7 mouse cellular contexts compared by ENCODE assay signal in genomic region chr11:108426086-108426485, GRCm38 (mm10). TPM values are rescaled to one million over a fixed set of nuclear protein-coding genes. Genes with fewer than 3 reads are reported as not detected.
DNase-seq lines count a peak whose midpoint lies in the region; ATAC-seq and TF ChIP-seq lines count a peak whose summit lies in the region.

No protein-coding gene starts in this region.

- peak overlapping the region; percentile 95 for H3K4me2 ChIP-seq in liver, embryonic 11.5 days
- H3K4me2 ChIP-seq in liver, postnatal 0 days (ENCODE audit: low read depth, low read length), result no peak overlapping the region
- H3K4me2 ChIP-seq in forebrain, embryonic 13.5 days, result peak overlapping the region; percentile 75
- H3K4me2 ChIP-seq in intestine, embryonic 16.5 days (ENCODE audit: low read depth, low read length), result peak overlapping the region; percentile 90; the same call in 1 of the 2 replicates
- peak overlapping the region; percentile 47; the same call in 1 of the 2 replicates for H3K4me2 ChIP-seq in neural tube, embryonic 14.5 days (ENCODE audit: low read depth, low read length)

- no peak for TF ChIP-seq EP300 in liver, postnatal 0 days (IDR thresholded peaks at IDR 0.05; ENCODE audit: low read depth)

- ATAC-seq in liver, embryonic 11.5 days (replicated peaks; ENCODE audit: low FRiP score), result no peak
- no peak for ATAC-seq in liver, postnatal 0 days
- ATAC-seq in forebrain, embryonic 13.5 days, result no peak
- ATAC-seq in intestine, embryonic 16.5 days, result no peak
- ATAC-seq in neural tube, embryonic 14.5 days (ENCODE audit: low read depth), result no peak
- ATAC-seq in megakaryocyte, adult 5-6 weeks (ENCODE audit: poor library complexity, severe bottlenecking), result no peak

- no peak for TF ChIP-seq CTCF in liver, postnatal 0 days (IDR thresholded peaks at IDR 0.05; ENCODE audit: low read depth)

- no peaks in the 10 kb centered on the region for H3K9me3 ChIP-seq in liver, embryonic 11.5 days (ENCODE audit: control insufficient read depth, low read length)
- H3K9me3 ChIP-seq in liver, postnatal 0 days (ENCODE audit: low read length), result no peaks in the 10 kb centered on the region
- no peaks in the 10 kb centered on the region for H3K9me3 ChIP-seq in forebrain, embryonic 13.5 days (replicated peaks)
- H3K9me3 ChIP-seq in intestine, embryonic 16.5 days (ENCODE audit: control insufficient read depth, low read length), result no peaks in the 10 kb centered on the region
- no peaks in the 10 kb centered on the region for H3K9me3 ChIP-seq in neural tube, embryonic 14.5 days (ENCODE audit: control insufficient read depth, low read length)

- no peaks in the 10 kb centered on the region for H3K36me3 ChIP-seq in liver, embryonic 11.5 days (ENCODE audit: control insufficient read depth, insufficient read depth, low read length)
- no peaks in the 10 kb centered on the region for H3K36me3 ChIP-seq in liver, postnatal 0 days (replicated peaks; ENCODE audit: insufficient read depth, low read length)
- H3K36me3 ChIP-seq in forebrain, embryonic 13.5 days (ENCODE audit: poor library complexity, severe bottlenecking), result no peaks in the 10 kb centered on the region
- no peaks in the 10 kb centered on the region for H3K36me3 ChIP-seq in intestine, embryonic 16.5 days (ENCODE audit: control insufficient read depth, insufficient read depth, low read length)
- H3K36me3 ChIP-seq in neural tube, embryonic 14.5 days (ENCODE audit: control insufficient read depth, insufficient read depth, low read length), result no peaks in the 10 kb centered on the region

- WGBS in liver, embryonic 11.5 days, result 81% methylated on average over 3 of the region's 3 CpGs
- WGBS in liver, postnatal 0 days (ENCODE audit: insufficient replicate concordance), result 77% methylated on average over 3 of the region's 3 CpGs
- WGBS in forebrain, embryonic 13.5 days, result 77% methylated on average over 3 of the region's 3 CpGs
- WGBS in intestine, embryonic 16.5 days, result 91% methylated on average over 3 of the region's 3 CpGs
- WGBS in neural tube, embryonic 14.5 days, result 91% methylated on average over 3 of the region's 3 CpGs

- no peak for DNase-seq in liver, embryonic 11.5 days (ENCODE audit: low spot score)
- DNase-seq in liver, postnatal 0 days, result no peak
- no peak for DNase-seq in ovary, postnatal 10 days (ENCODE audit: low spot score)

- H3K27me3 ChIP-seq in liver, embryonic 11.5 days (replicated peaks; ENCODE audit: control insufficient read depth, insufficient read depth, low read length), result peaks cover 5% of the 10 kb centered on the region
- peaks cover 7% of the 10 kb centered on the region; the same call in 1 of the 2 replicates for H3K27me3 ChIP-seq in liver, postnatal 0 days (ENCODE audit: insufficient read depth, low read length)
- 0 out of 2 replicates have a peak, but pooled peaks cover 4% of the 10 kb centered on the region for H3K27me3 ChIP-seq in forebrain, embryonic 13.5 days
- H3K27me3 ChIP-seq in intestine, embryonic 16.5 days (replicated peaks; ENCODE audit: control insufficient read depth, insufficient read depth, low read length), result no peaks in the 10 kb centered on the region
- 0 out of 2 replicates have a peak, but pooled peaks cover 3% of the 10 kb centered on the region for H3K27me3 ChIP-seq in neural tube, embryonic 14.5 days (ENCODE audit: control insufficient read depth, insufficient read depth, low read length)

- peak overlapping the region; percentile 72; the same call in 1 of the 2 replicates for H3K4me3 ChIP-seq in liver, embryonic 11.5 days (ENCODE audit: low read depth, low read length)
- H3K4me3 ChIP-seq in liver, postnatal 0 days (ENCODE audit: low read depth, low read length), result no peak overlapping the region
- H3K4me3 ChIP-seq in forebrain, embryonic 13.5 days, result peak overlapping the region; percentile 62
- peak overlapping the region; percentile 75; the same call in 1 of the 2 replicates for H3K4me3 ChIP-seq in intestine, embryonic 16.5 days (ENCODE audit: low read length)
- no peak overlapping the region; the same call in 1 of the 2 replicates for H3K4me3 ChIP-seq in neural tube, embryonic 14.5 days (ENCODE audit: low read depth, low read length)

- no peak overlapping the region for H3K27ac ChIP-seq in liver, embryonic 11.5 days (ENCODE audit: low read depth, low read length)
- H3K27ac ChIP-seq in liver, postnatal 0 days (ENCODE audit: low read depth), result no peak overlapping the region
- H3K27ac ChIP-seq in forebrain, embryonic 13.5 days, result no peak overlapping the region
- H3K27ac ChIP-seq in intestine, embryonic 16.5 days (ENCODE audit: low read length), result no peak overlapping the region
- H3K27ac ChIP-seq in neural tube, embryonic 14.5 days (ENCODE audit: low read depth, low read length), result no peak overlapping the region

- no peak overlapping the region for H3K9ac ChIP-seq in liver, embryonic 11.5 days (ENCODE audit: low read depth, low read length)
- H3K9ac ChIP-seq in liver, postnatal 0 days (replicated peaks), result no peak overlapping the region
- no peak overlapping the region for H3K9ac ChIP-seq in forebrain, embryonic 13.5 days
- no peak overlapping the region for H3K9ac ChIP-seq in intestine, embryonic 16.5 days (ENCODE audit: low read depth, low read length)
- no peak overlapping the region for H3K9ac ChIP-seq in neural tube, embryonic 14.5 days (replicated peaks; ENCODE audit: low read depth, low read length)

- no peaks in the 10 kb centered on the region for H3K4me1 ChIP-seq in liver, embryonic 11.5 days (replicated peaks; ENCODE audit: control insufficient read depth, insufficient read depth, low read length)
- peaks cover 3% of the 10 kb centered on the region; the same call in 1 of the 2 replicates for H3K4me1 ChIP-seq in liver, postnatal 0 days (ENCODE audit: insufficient read depth)
- H3K4me1 ChIP-seq in forebrain, embryonic 13.5 days, result peaks cover 31% of the 10 kb centered on the region
- H3K4me1 ChIP-seq in intestine, embryonic 16.5 days (ENCODE audit: control insufficient read depth, insufficient read depth, low read length), result 0 out of 2 replicates have a peak, but pooled peaks cover 3% of the 10 kb centered on the region
- H3K4me1 ChIP-seq in neural tube, embryonic 14.5 days (ENCODE audit: control insufficient read depth, insufficient read depth, low read length), result peaks cover 11% of the 10 kb centered on the region; the same call in 1 of the 2 replicates

RNA-seq across cellular contexts. Expression of gene Cep112, which starts 1.1 kb away (rescaled TPM):
- polyA plus RNA-seq in liver, embryonic 11.5 days (2014; fragmentation: Nextera tagmentation; extraction: Ambion mirVana), result 3.9 and 5.7 TPM in 2 replicates
- 0.66 and 1.1 TPM in 2 replicates for polyA plus RNA-seq in liver, postnatal 0 days (2015; fragmentation: Nextera tagmentation; extraction: Ambion mirVana)
- polyA plus RNA-seq in forebrain, embryonic 13.5 days (2015; fragmentation: Nextera tagmentation; extraction: Ambion mirVana), result 19.6 and 19.7 TPM in 2 replicates
- 4.3 and 6.7 TPM in 2 replicates for polyA plus RNA-seq in intestine, embryonic 16.5 days (2015; fragmentation: Nextera tagmentation; extraction: Ambion mirVana)
- polyA plus RNA-seq in neural tube, embryonic 14.5 days (2014; fragmentation: Nextera tagmentation; extraction: Ambion mirVana), result 8.2 and 9.7 TPM in 2 replicates
- 0.82 and 1.6 TPM in 2 replicates for total RNA-seq in megakaryocyte, adult 5-6 weeks (2015)
- 0.07 and 0.65 TPM in 2 replicates for total RNA-seq in megakaryocyte, adult 5-6 weeks (2017)

Comparison
In these comparisons a context has a peak if more than half of its experiments do, and no peak if none do; other contexts are left out.
1. H3K4me3 ChIP-seq: peak in liver, embryonic 11.5 days (single experiment), forebrain, embryonic 13.5 days (single experiment) and intestine, embryonic 16.5 days (single experiment); none in liver, postnatal 0 days (single experiment) and neural tube, embryonic 14.5 days (single experiment).